Comparison of ENCODE assay signal across 30 mouse cellular contexts in the genomic region with DNA sequence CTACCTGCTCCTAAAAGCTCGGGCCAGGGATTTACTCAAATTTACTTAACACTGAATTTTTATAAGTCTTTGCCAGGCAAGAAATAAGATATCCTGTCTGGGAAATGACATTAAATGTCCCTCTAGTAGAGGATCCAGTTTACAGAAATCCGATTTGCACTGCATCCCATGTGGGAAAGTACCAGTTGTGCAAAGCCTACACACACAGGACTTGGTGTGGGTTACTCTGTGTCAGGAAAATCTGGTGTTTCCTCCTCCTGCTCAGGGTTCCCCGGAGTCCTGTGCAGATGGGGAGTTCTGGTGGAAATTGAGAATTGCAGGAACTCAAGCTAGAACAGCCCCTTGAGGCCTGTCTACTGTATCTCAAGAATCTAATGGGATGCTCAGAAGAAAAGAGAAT.
"Had no signal": no experiment of that assay in that cellular context is flagged by ENCODE, and none has a peak within 500 bp of the region (broad histone marks: within the 10 kb centered on the region; RNA-seq: fewer than 3 reads in every experiment).

No protein-coding gene starts in this region.

- H3K4me2 ChIP-seq: limb, embryonic 12.5 days; limb, embryonic 13.5 days; limb, embryonic 15.5 days; liver, embryonic 11.5 days; liver, embryonic 12.5 days; liver, embryonic 13.5 days; liver, embryonic 15.5 days; lung, embryonic 14.5 days; lung, embryonic 15.5 days; midbrain, embryonic 12.5 days; midbrain, embryonic 13.5 days; midbrain, embryonic 15.5 days had no signal

- ATAC-seq: liver, embryonic 12.5 days; liver, postnatal 0 days; lung, postnatal 0 days; midbrain, embryonic 13.5 days; midbrain, embryonic 15.5 days; midbrain, embryonic 16.5 days had no signal

- H3K9me3 ChIP-seq: limb, embryonic 10.5 days; limb, embryonic 12.5 days; limb, embryonic 13.5 days; limb, embryonic 15.5 days; liver, embryonic 12.5 days; liver, embryonic 13.5 days; liver, embryonic 15.5 days; lung, embryonic 15.5 days; midbrain, embryonic 10.5 days; midbrain, embryonic 12.5 days; midbrain, embryonic 13.5 days; midbrain, embryonic 15.5 days had no signal

- H3K4me1 ChIP-seq: limb, embryonic 12.5 days; limb, embryonic 15.5 days; liver, embryonic 12.5 days; liver, embryonic 13.5 days; liver, embryonic 15.5 days; lung, embryonic 15.5 days; megakaryocyte, embryonic 14.5 days; midbrain, embryonic 10.5 days; midbrain, embryonic 12.5 days; midbrain, embryonic 13.5 days; midbrain, embryonic 15.5 days had no signal

- H3K9ac ChIP-seq: limb, embryonic 12.5 days; limb, embryonic 13.5 days; limb, embryonic 15.5 days; liver, embryonic 12.5 days; liver, embryonic 13.5 days; liver, embryonic 14.5 days; liver, embryonic 15.5 days; liver, postnatal 0 days; lung, embryonic 14.5 days; lung, embryonic 15.5 days; midbrain, embryonic 12.5 days; midbrain, embryonic 13.5 days; midbrain, embryonic 15.5 days had no signal

- DNase-seq: left cerebral cortex, postnatal 4 days; liver; liver, embryonic 13.5 days; liver, postnatal 0 days; lung, adult 18-20 months; lung, adult 2 months; lung, embryonic 14.5 days; lung, postnatal 10 days; lung, postnatal 14 days; lung, postnatal 36 days; lung, postnatal 4 days had no signal

- H3K27ac ChIP-seq: left cerebral cortex, adult 2 months; limb, embryonic 10.5 days; limb, embryonic 12.5 days; limb, embryonic 13.5 days; limb, embryonic 15.5 days; liver, embryonic 12.5 days; liver, embryonic 13.5 days; liver, embryonic 14.5 days; liver, embryonic 15.5 days; lung, embryonic 15.5 days; macrophage; midbrain, embryonic 10.5 days; midbrain, embryonic 12.5 days; midbrain, embryonic 13.5 days; midbrain, embryonic 15.5 days had no signal

- H3K4me3 ChIP-seq: left cerebral cortex, adult 2 months; limb, embryonic 10.5 days; limb, embryonic 12.5 days; limb, embryonic 13.5 days; limb, embryonic 15.5 days; liver, embryonic 12.5 days; liver, embryonic 13.5 days; liver, embryonic 15.5 days; lung, embryonic 15.5 days; megakaryocyte, embryonic 14.5 days; midbrain, embryonic 10.5 days; midbrain, embryonic 12.5 days; midbrain, embryonic 13.5 days; midbrain, embryonic 15.5 days; myocyte had no signal

- H3K27me3 ChIP-seq: limb, embryonic 12.5 days; limb, embryonic 15.5 days; liver, embryonic 12.5 days; liver, embryonic 13.5 days; liver, embryonic 15.5 days; lung, embryonic 15.5 days; megakaryocyte, embryonic 14.5 days; midbrain, embryonic 12.5 days; midbrain, embryonic 13.5 days; midbrain, embryonic 15.5 days had no signal

- H3K36me3 ChIP-seq: limb, embryonic 10.5 days; limb, embryonic 12.5 days; limb, embryonic 13.5 days; limb, embryonic 15.5 days; liver, embryonic 12.5 days; liver, embryonic 13.5 days; liver, embryonic 15.5 days; lung, embryonic 15.5 days; midbrain, embryonic 10.5 days; midbrain, embryonic 12.5 days; midbrain, embryonic 13.5 days; midbrain, embryonic 15.5 days had no signal
